Mouse (Mus musculus) G1E (cell line): ENCODE data around the gene Nup88. TPM values are rescaled to one million over a fixed set of nuclear protein-coding genes. Genes with fewer than 3 reads are reported as not detected.

ENCODE experiments used
- ATAC-seq: 2 replicates; pipeline ENCODE4 v1.8.0; 2016; ENCODE audit warnings: mild to moderate bottlenecking; ENCODE audit not compliant: insufficient number of reproducible peaks, poor library complexity, low FRiP score, severe bottlenecking; ENCODE audit errors: extremely low read depth
- DNase-seq: peaks from one replicate; pipeline ENCODE4 v3.0.0; 2012; ENCODE audit warnings: low spot score
- H3K27me3 ChIP-seq: 2 replicates; pipeline ENCODE4 v1.6.1; 2012; ENCODE audit warnings: mild to moderate bottlenecking, low read length, inconsistent platforms; ENCODE audit not compliant: insufficient read depth
- H3K36me3 ChIP-seq: replicated peaks from 2 replicates; pipeline ENCODE3; 2012; ENCODE audit warnings: mild to moderate bottlenecking, inconsistent platforms
- H3K4me1 ChIP-seq: 2 replicates; pipeline ENCODE4 v1.6.1; 2012; ENCODE audit warnings: low read depth, low read length, inconsistent platforms, mixed read lengths; ENCODE audit not compliant: insufficient read depth
- H3K4me3 ChIP-seq: 2 replicates; pipeline ENCODE4 v1.5.1; 2012; ENCODE audit warnings: low read depth, mild to moderate bottlenecking, inconsistent platforms, low read length, moderate library complexity, mixed read lengths
- H3K9me3 ChIP-seq: replicated peaks from 2 replicates; pipeline ENCODE4 v1.6.1; 2012; ENCODE audit warnings: inconsistent platforms
- CTCF ChIP-seq: IDR thresholded peaks from 2 replicates; pipeline ENCODE4 v1.5.1; 2012; ENCODE audit warnings: low read depth, low read length, inconsistent platforms, mixed read lengths
- GATA1 ChIP-seq: IDR thresholded peaks from 2 replicates; pipeline ENCODE4 v1.6.1; 2012; ENCODE audit warnings: borderline replicate concordance, low read length, inconsistent platforms, mixed read lengths
- GATA2 ChIP-seq: IDR thresholded peaks from 2 replicates; pipeline ENCODE4 v1.6.1; 2012; ENCODE audit warnings: low read depth, low read length, inconsistent platforms, borderline replicate concordance
- POLR2AphosphoS5 ChIP-seq: IDR thresholded peaks from 2 replicates; pipeline ENCODE4 v1.6.1; 2012; ENCODE audit warnings: low read depth, low read length, inconsistent platforms; ENCODE audit not compliant: insufficient replicate concordance
- TAL1 ChIP-seq: conservative IDR thresholded peaks from 2 replicates; pipeline ENCODE4 v1.6.1; 2012; ENCODE audit warnings: low read depth, low read length, inconsistent platforms, mixed read lengths
- polyA plus RNA-seq: library from polyadenylated mRNA; stranded (reverse); fragments of >175 nt; gene quantifications from 2 replicates; pipeline ENCODE4 v1.2.3, GENCODE M21; 2012
- total RNA-seq, 2 experiments: library from RNA; stranded (forward) in 1 of 2; stranded (reverse) in 1 of 2; fragments of 200-1000 nt in 1 of 2; fragments of >200 nt in 1 of 2; fragmentation: Nextera tagmentation in 1 of 2; gene quantifications; 2 replicates each; pipeline ENCODE4 v1.2.3; 2014 to 2017

Nup88 gene
- total and polyA plus RNA-seq, 3 experiments = 81.1 to 193 (median 154) TPM

GRCm38 (mm10) chr11:70970560-70971540 lies 1.1 kb upstream of the Nup88 start:
- H3K36me3 ChIP-seq = peaks cover 60% of the 10 kb centered on the region
- H3K27me3 ChIP-seq = no peaks in the 10 kb centered on the region
- TF ChIP-seq TAL1 (peak; percentile 71), CTCF (no peak)
- peak; percentile 61 for ATAC-seq
- DNase-seq = peak; percentile 78
- peaks cover 4% of the 10 kb centered on the region; the same call in 1 of the 2 replicates for H3K9me3 ChIP-seq
- H3K4me1 ChIP-seq = peaks cover 53% of the 10 kb centered on the region
- peak overlapping the region; percentile 97 for H3K4me3 ChIP-seq

- Histone ChIP-seq H3K4me3 (peak overlapping the region; percentile 97), H3K9me3 (peaks cover 4% of the 10 kb centered on the region; the same call in 1 of the 2 replicates), H3K27me3 (no peaks in the 10 kb centered on the region), H3K36me3 (peaks cover 60% of the 10 kb centered on the region), H3K4me1 (peaks cover 46% of the 10 kb centered on the region)
- no peak for TF ChIP-seq CTCF
- no peak for TF ChIP-seq POLR2AphosphoS5
- no peak for TF ChIP-seq TAL1
- TF ChIP-seq GATA2 = no peak
- no peak for TF ChIP-seq GATA1
- DNase-seq (no peak), ATAC-seq (no peak)
These were observed 440 bp downstream of the Nup88 start for GRCm38 (mm10) chr11:70969271-70969794.

GRCm38 (mm10) chr11:70964222-70964907 lies 5.4 kb downstream of the Nup88 start:
- no peak for DNase-seq

GRCm38 (mm10) chr11:70960786-70961554 lies 8.8 kb downstream of the Nup88 start:
- ATAC-seq = peak; percentile 34; the same call in 1 of the 2 replicates
- no peak for DNase-seq

More at GRCm38 (mm10) chr11:70964222-70964907, 5.4 kb downstream of the Nup88 start:
- ATAC-seq = no peak
- Histone ChIP-seq H3K9me3 (no peaks in the 10 kb centered on the region), H3K4me3 (no peak overlapping the region), H3K4me1 (peaks cover 27% of the 10 kb centered on the region), H3K27me3 (no peaks in the 10 kb centered on the region), H3K36me3 (peaks cover 80% of the 10 kb centered on the region)
- no peak for TF ChIP-seq TAL1
- no peak for TF ChIP-seq GATA2
- TF ChIP-seq POLR2AphosphoS5 = no peak
- TF ChIP-seq CTCF = no peak
- no peak for TF ChIP-seq GATA1

GRCm38 (mm10) chr11:70954711-70955110 lies 15.1 kb downstream of the Nup88 start:
- Histone ChIP-seq H3K9me3 (no peaks in the 10 kb centered on the region), H3K27me3 (no peaks in the 10 kb centered on the region), H3K4me3 (no peak overlapping the region), H3K36me3 (peaks cover 96% of the 10 kb centered on the region), H3K4me1 (peaks cover 2% of the 10 kb centered on the region; the same call in 1 of the 2 replicates)
- TF ChIP-seq CTCF (no peak), POLR2AphosphoS5 (no peak), GATA1 (no peak), GATA2 (no peak), TAL1 (no peak)
- no peak for DNase-seq
- ATAC-seq = no peak

More at GRCm38 (mm10) chr11:70960786-70961554, 8.8 kb downstream of the Nup88 start:
- H3K4me3 ChIP-seq = no peak overlapping the region
- TF ChIP-seq GATA1 (no peak), GATA2 (no peak), POLR2AphosphoS5 (no peak), CTCF (no peak), TAL1 (peak; percentile 33; the same call in 1 of the 2 replicates)
- no peaks in the 10 kb centered on the region for H3K27me3 ChIP-seq
- H3K36me3 ChIP-seq = peaks cover 96% of the 10 kb centered on the region
- H3K4me1 ChIP-seq = peaks cover 20% of the 10 kb centered on the region
- no peaks in the 10 kb centered on the region for H3K9me3 ChIP-seq
